Mouse (Mus musculus): Measurements from ENCODE around the gene Tmem175. TPM values are rescaled to one million over a fixed set of nuclear protein-coding genes. Genes with fewer than 3 reads are reported as not detected.

Tmem175 gene
- total and polyA plus RNA-seq, 3 experiments: 20.3 to 25.4 (median 21.4) TPM

GRCm38 (mm10) chr5:108647820-108648465 is 18.4 kb downstream of the Tmem175 start:
- Histone ChIP-seq H3K27me3 (replicated peaks) (no peaks in the 10 kb centered on the region), H3K27ac (ENCODE audit: insufficient read depth, low read depth) (no peak overlapping the region), H3K79me2 (replicated peaks; ENCODE audit: control insufficient read depth, extremely low read depth, insufficient read depth, poor library complexity, severe bottlenecking) (no peaks in the 10 kb centered on the region), H3K4me3 (replicated peaks in 1 of 3; ENCODE audit: low read depth in 2 of 3, low read length in 2 of 3, poor library complexity in 1 of 3) (no peak overlapping the region), H3K9me3 (replicated peaks; ENCODE audit: low read length) (no peaks in the 10 kb centered on the region), H3K4me2 (ENCODE audit: insufficient read depth, low read depth, poor library complexity, severe bottlenecking) (no peak overlapping the region), H3K4me1 (ENCODE audit: control insufficient read depth in 1 of 2, insufficient read depth in 2 of 2) (no peaks in the 10 kb centered on the region), H3K9ac (ENCODE audit: insufficient read depth, low read depth) (no peak overlapping the region), H3K36me3 (replicated peaks in 1 of 2; ENCODE audit: control insufficient read depth in 1 of 2, insufficient read depth in 1 of 2, low read length in 1 of 2) (peaks cover 58 to 99% of the 10 kb centered on the region in 2 experiments)
- no peak for DNase-seq (ENCODE audit: extremely low read depth)
- in situ Hi-C loops (cut with MboI; ENCODE audit: low pct_ligation_motif_present, low pct_unique_long_range_greater_than_20kb, low sequenced_read_pairs): no loop called here
- dilution Hi-C loops (cut with MboI; ENCODE audit: extremely low pct_ligation_motif_present, extremely low pct_unique_long_range_greater_than_20kb, low sequenced_read_pairs): no loop called here
- TF ChIP-seq USF1 (IDR thresholded peaks at IDR 0.05; ENCODE audit: low read depth, low read length) (no peak), MAFK (IDR thresholded peaks at IDR 0.05; ENCODE audit: insufficient replicate concordance, low read length) (no peak), NRF1 (IDR thresholded peaks at IDR 0.05; ENCODE audit: low read depth, low read length) (no peak), E2F4 (IDR thresholded peaks at IDR 0.05; ENCODE audit: insufficient replicate concordance, low read depth, low read length) (no peak), GABPA (IDR thresholded peaks at IDR 0.05; ENCODE audit: insufficient replicate concordance, low read depth, low read length) (no peak), ETS1 (conservative IDR thresholded peaks at IDR 0.05; ENCODE audit: low read depth, low read length) (no peak), CHD2 (IDR thresholded peaks at IDR 0.05; ENCODE audit: low read length) (no peak), ZNF384 (IDR thresholded peaks at IDR 0.05; ENCODE audit: low read depth, low read length) (no peak), ZKSCAN1 (IDR thresholded peaks at IDR 0.05; ENCODE audit: borderline replicate concordance, low read depth, low read length) (no peak), BHLHE40 (IDR thresholded peaks at IDR 0.05; ENCODE audit: low read depth, low read length) (no peak), POLR2AphosphoS2 (IDR thresholded peaks at IDR 0.05; ENCODE audit: low read depth, low read length) (no peak), MYC (IDR thresholded peaks at IDR 0.05; ENCODE audit: low read depth, low read length) (no peak)

GRCm38 (mm10) chr5:108648937-108649576 is 19.5 kb downstream of the Tmem175 start:
- Histone ChIP-seq H3K27ac (ENCODE audit: insufficient read depth, low read depth) (no peak overlapping the region), H3K4me1 (ENCODE audit: control insufficient read depth in 1 of 2, insufficient read depth in 2 of 2) (no peaks in the 10 kb centered on the region), H3K36me3 (replicated peaks in 1 of 2; ENCODE audit: control insufficient read depth in 1 of 2, insufficient read depth in 1 of 2, low read length in 1 of 2) (peaks cover 66 to 100% of the 10 kb centered on the region in 2 experiments), H3K27me3 (replicated peaks) (no peaks in the 10 kb centered on the region), H3K4me3 (replicated peaks in 1 of 3; ENCODE audit: low read depth in 2 of 3, low read length in 2 of 3, poor library complexity in 1 of 3) (no peak overlapping the region), H3K4me2 (ENCODE audit: insufficient read depth, low read depth, poor library complexity, severe bottlenecking) (no peak overlapping the region), H3K9me3 (replicated peaks; ENCODE audit: low read length) (no peaks in the 10 kb centered on the region), H3K9ac (ENCODE audit: insufficient read depth, low read depth) (no peak overlapping the region), H3K79me2 (replicated peaks; ENCODE audit: control insufficient read depth, extremely low read depth, insufficient read depth, poor library complexity, severe bottlenecking) (no peaks in the 10 kb centered on the region)
- no peak for DNase-seq (ENCODE audit: extremely low read depth)
- TF ChIP-seq CTCF (conservative IDR thresholded peaks at IDR 0.05 in 1 of 2, IDR thresholded peaks at IDR 0.05 in 1 of 2; ENCODE audit: low read depth in 2 of 2, low read length in 2 of 2) (no peak), E2F4 (IDR thresholded peaks at IDR 0.05; ENCODE audit: insufficient replicate concordance, low read depth, low read length) (no peak), CHD1 (IDR thresholded peaks at IDR 0.05; ENCODE audit: low read depth, low read length) (no peak), MAFK (IDR thresholded peaks at IDR 0.05; ENCODE audit: insufficient replicate concordance, low read length) (no peak), HCFC1 (IDR thresholded peaks at IDR 0.05; ENCODE audit: low read depth, low read length) (no peak), RAD21 (IDR thresholded peaks at IDR 0.05; ENCODE audit: low read depth, low read length) (no peak), EP300 (IDR thresholded peaks at IDR 0.05; ENCODE audit: low read length) (no peak), RCOR1 (conservative IDR thresholded peaks at IDR 0.05; ENCODE audit: low read depth, low read length) (no peak), MAX (IDR thresholded peaks at IDR 0.05; ENCODE audit: low read length) (no peak), JUN (IDR thresholded peaks at IDR 0.05; ENCODE audit: insufficient read depth, low read depth, low read length) (no peak), POLR2AphosphoS2 (IDR thresholded peaks at IDR 0.05; ENCODE audit: low read depth, low read length) (no peak), TCF12 (IDR thresholded peaks at IDR 0.05; ENCODE audit: low read depth, low read length) (no peak), UBTF (IDR thresholded peaks at IDR 0.05; ENCODE audit: low read depth, low read length) (no peak), GABPA (IDR thresholded peaks at IDR 0.05; ENCODE audit: insufficient replicate concordance, low read depth, low read length) (no peak)
- in situ Hi-C loops (cut with MboI; ENCODE audit: low pct_ligation_motif_present, low pct_unique_long_range_greater_than_20kb, low sequenced_read_pairs) (no loop called here), dilution Hi-C loops (cut with MboI; ENCODE audit: extremely low pct_ligation_motif_present, extremely low pct_unique_long_range_greater_than_20kb, low sequenced_read_pairs) (no loop called here)

All from CH12.LX (cell line).